Mouse (Mus musculus) left cerebral cortex, adult 11 months (tissue): ENCODE measurements around the gene Btbd11.

Source experiments
- DNase-seq: peaks from one replicate; pipeline ENCODE4 v3.0.0; 2022; ENCODE audit warnings: low spot score

Gene Btbd11

DNA sequence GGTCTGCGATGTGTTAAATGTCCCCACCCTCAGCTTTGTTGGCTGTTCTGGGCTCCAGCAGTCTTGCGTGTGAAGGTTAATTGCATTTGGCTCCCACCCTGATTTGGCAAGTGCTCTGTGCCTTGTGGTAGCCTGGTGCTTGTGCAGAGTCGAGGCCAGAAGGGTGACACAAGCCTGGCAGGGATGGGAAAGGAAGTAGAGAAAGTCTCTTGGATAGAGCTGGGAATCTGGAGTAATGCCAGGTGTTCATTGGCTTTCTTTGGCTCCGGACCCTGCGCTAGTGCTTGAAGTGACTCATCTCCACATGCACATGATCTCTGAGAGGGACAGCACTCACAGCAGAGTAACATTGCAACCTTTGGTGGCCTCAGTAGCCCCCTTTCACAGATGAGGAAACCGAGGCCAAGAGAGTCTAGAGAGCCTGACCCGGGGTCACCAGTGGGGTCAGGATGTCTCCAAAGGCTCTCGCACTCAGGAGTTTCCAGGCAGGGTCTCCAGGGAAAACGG is 211.5 kb downstream of the Btbd11 start:
- DNase-seq: no peak

- no peak for DNase-seq
These were observed 212.3 kb downstream of the Btbd11 start for GRCm38 (mm10) chr10:85598603-85599542.

DNA sequence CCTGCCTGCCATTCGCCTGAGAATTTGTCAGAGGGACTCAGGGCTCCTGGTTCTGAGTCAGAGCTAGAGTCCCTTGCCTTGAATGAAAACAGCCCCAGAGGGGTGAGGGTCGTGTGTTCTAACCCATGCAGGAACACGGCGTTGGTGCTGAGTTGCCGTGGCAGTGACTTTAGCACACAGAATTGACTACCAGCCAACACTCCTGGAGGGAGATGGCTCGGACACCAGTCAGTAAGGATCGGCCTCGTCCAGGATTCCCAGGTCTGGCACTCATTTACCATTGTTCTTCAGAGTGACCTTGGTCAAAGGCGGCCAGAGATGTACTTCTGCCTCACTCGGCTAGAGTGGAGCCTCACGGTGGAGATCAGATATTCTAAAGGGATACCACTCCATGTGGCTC is 215.9 kb downstream of the Btbd11 start:
- no peak for DNase-seq

DNA sequence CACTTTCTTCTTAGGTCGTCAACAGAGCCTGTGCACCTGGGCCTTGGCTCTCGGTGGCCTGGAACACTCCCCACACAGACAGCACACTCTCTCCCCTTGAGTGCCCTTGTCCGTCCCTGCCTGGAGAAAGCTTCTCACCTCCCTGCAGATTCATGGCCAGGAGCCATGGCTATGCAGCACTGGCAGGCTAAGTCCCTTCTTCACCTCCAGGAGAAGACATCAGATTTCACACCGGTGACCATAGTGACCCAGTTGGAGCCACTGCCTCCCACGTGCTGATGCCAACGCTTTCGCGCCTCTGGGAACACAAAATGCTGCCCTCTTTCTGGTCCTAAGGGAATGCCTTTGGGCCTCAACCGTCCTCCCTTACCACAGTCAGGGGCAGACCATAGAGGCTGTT is 217.9 kb downstream of the Btbd11 start:
- no peak for DNase-seq

DNA sequence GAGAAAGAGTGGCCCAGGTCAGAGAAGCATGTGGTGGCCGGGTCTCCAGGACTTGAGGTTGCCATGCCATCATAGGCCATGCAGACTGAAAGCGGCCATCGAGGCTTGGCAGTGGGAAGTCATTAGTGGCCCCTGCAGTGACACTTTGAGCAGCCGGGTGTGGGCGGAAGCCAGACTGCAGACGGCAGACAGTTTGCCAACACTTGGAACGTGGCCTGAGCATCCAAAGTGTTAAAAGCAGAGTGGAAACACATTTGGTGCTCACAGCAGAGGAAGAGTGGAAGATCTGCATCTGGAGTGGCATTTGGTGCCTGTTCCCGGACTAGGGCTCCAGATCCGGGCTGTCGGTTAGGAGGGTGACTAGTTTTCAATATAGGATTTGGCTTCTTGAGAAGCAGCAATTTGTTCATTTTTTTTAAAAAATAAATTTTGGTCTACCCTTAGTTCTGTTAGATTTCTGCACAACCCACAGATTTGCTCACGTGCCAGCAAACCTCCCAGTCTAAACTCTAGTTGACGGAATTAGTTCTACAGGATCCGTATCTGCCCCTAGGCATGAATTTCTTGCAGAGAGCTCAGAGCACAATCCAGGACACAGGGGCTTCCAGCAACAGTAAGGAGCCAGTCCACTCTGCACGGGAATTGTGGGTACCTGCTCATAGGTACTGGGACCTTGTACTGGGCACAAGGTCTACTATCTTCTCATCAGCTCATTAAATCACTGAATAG is 222.1 kb downstream of the Btbd11 start:
- DNase-seq: peak; percentile 62

GRCm38 (mm10) chr10:85617080-85617479 is 230.5 kb downstream of the Btbd11 start:
- no peak for DNase-seq

- DNase-seq: no peak
These were observed 231.1 kb downstream of the Btbd11 start for GRCm38 (mm10) chr10:85617501-85618417.

DNA sequence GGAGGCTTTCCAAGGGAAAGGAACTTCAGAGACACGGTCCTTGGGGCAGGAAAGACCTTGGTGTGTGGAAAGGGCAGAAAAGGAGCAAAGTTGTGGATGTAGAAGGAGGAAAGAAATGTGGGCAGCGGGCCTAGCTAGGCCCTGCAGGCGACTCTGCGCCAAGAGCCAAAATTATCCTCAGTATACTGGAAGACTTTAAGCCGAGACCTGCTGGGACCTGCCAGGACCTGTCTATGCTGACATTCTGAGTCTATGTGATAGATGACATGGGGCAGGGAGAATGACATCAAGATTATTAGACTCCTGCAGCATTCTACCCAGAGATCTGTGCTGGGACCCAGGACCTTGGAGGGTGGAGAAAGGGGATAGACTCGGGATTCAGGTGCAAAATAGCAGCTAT is 234.5 kb downstream of the Btbd11 start:
- DNase-seq: no peak

- DNase-seq: peak; percentile 15
These were observed 238.0 kb downstream of the Btbd11 start for GRCm38 (mm10) chr10:85624504-85625169.

- DNase-seq: no peak
These were observed 238.6 kb downstream of the Btbd11 start for GRCm38 (mm10) chr10:85625170-85625686.

DNA sequence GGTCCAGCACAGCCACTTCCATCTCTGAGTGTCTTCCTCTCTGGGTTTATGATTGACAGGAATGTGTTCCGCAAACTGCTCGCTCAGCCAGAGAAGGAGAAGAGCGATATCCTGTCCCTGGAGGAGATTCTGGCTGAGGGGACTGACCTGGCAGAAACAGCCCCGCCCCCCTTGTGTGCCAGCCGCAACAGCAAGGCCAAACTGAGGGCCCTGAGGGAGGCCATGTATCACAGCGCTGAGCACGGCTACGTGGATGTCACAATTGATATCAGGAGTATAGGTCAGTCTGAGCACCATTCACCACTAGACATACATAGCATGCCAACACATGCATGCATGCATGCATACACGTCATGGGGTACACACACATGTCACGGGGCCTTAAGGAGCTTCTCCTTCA is 245.4 kb downstream of the Btbd11 start:
- no peak for DNase-seq

GRCm38 (mm10) chr10:85633577-85633976 is 247.0 kb downstream of the Btbd11 start:
- no peak for DNase-seq

DNA sequence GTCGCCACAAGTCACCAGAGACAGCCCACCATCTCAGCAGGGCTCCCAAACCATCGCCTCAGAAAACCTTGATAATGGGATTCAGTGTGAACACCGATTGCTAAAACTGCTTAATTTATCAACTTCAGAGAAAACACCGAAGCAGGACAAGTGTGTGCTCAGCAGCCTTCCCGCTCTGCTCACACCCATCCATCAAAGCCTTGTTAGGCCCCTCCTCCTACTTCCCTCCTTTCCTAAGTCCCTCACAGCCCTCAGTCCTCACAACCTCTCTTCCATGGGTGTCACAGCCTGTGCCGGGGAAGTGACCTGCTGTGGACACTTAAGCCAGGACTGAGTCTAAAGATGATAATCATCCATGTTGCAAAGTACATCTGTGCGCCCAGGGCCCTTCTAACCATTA is 251.0 kb downstream of the Btbd11 start:
- no peak for DNase-seq

DNA sequence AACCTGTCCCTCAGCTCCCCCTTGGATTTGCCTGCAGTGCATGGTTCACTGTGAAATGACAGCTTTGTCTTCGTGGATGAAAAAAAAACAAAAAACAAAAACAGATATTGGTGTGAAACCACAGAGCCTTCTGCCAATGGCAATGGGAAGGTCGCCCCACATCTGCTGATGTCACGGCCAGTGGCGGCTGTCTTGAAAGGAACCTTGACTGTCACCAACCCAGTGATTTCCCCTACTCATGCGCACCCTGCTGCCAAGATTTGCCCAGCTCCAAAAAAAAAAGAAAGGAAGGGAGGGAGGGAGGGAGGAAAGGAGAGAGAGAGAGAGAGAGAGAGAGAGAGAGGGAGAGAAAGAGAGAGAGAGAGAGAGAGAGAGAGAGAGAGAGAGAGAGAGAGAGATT is 251.5 kb downstream of the Btbd11 start:
- no peak for DNase-seq

GRCm38 (mm10) chr10:85639581-85639980 is 253.0 kb downstream of the Btbd11 start:
- DNase-seq: no peak

- no peak for DNase-seq
These were observed 253.8 kb downstream of the Btbd11 start for GRCm38 (mm10) chr10:85640408-85640807.

DNA sequence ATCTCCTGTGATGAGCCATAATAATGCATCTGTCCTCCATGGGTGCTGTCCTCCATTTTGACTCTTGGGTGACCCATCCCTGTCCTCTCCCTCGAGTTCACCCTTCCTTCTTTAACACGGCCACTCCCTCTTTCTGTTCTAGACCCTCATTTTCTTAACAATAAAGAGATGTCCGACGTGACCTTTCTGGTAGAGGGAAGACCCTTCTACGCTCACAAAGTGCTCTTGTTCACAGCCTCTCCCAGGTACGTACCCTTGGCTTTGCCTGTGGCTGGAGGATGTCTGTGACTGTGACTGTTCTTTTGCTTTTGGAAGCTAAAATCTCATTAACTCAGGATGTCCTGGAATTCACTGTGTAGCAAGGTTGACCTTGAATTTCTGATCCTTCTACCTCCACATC is 258.7 kb downstream of the Btbd11 start:
- DNase-seq: no peak

- DNase-seq: peak; percentile 24
These were observed 265.1 kb downstream of the Btbd11 start for GRCm38 (mm10) chr10:85651706-85652105.

GRCm38 (mm10) chr10:85655881-85656280 is 269.3 kb downstream of the Btbd11 start:
- no peak for DNase-seq

DNA sequence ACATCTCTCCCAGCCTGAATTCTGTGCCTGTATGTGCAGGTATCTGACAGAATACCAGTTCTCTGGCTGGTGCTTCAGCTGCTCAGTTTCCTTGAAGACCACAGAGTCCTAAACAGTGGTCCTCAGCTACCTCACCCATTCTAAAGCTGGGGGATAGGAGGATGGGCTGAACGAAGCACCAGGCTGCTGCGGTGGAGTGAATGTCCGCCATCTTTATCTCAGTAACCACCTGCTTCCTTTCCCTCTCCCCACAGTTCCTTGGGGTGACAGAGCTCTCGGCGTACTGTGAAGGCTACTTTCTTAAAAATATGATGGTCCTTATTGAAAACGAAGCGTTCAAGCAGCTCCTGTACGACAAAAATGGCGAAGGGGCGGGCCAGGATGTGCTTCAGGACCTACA is 271.3 kb downstream of the Btbd11 start:
- no peak for DNase-seq

- DNase-seq: no peak
These were observed 286.9 kb downstream of the Btbd11 start for GRCm38 (mm10) chr10:85673512-85673921.
